Mouse (Mus musculus) gastrocnemius, postnatal 36 days (tissue): ENCODE data around the gene Lbhd1. TPM values are rescaled to one million over a fixed set of nuclear protein-coding genes. Genes with fewer than 3 reads are reported as not detected.
A peak's percentile ranks its signal among the peaks of the same experiment; 100 is the strongest.
"Not testable (repeated sequence)": the region's sequence is repeated elsewhere in the genome, so short reads cannot be mapped to it uniquely, and the experiment has no call there.

Experiments
- DNase-seq, 2 experiments: peaks; one replicate each; pipeline ENCODE4 v3.0.0; 2022
- intact Hi-C: fragments of 180-260 bp; cut with DNase I; formaldehyde crosslinking; loops from one replicate; pipeline ENCODE4 v1.15.1; 2025
- total RNA-seq, 2 experiments: library from RNA; stranded (reverse); gene quantifications; 2 replicates each; pipeline ENCODE4 v1.2.3; 2021

The Lbhd1 gene
- total RNA-seq, 2 experiments from 2014 or later = 3.5 TPM

GRCm38 (mm10) chr19:8870838-8871237 lies 12.7 kb upstream of the Lbhd1 start:
- DNase-seq = no peak
- intact Hi-C loops = no loop called here

- intact Hi-C loops = loop anchor here (2.0 kb wide), 1 partner anchor 57 kb away; the partner anchor contains the start of genes Eml3 and Rom1
- peak; percentile 93 to 96 for DNase-seq
These were observed 12.0 kb upstream of the Lbhd1 start, which contains the start of gene Ubxn1 for GRCm38 (mm10) chr19:8871267-8872186. Gene Ubxn1 (plus strand): TSS chr19:8871496.

GRCm38 (mm10) chr19:8872266-8872840 lies 11.2 kb upstream of the Lbhd1 start:
- intact Hi-C loops = loop anchor here (2.0 kb wide), 1 partner anchor 56 kb away; the partner anchor contains the start of genes Eml3 and Rom1

GRCm38 (mm10) chr19:8875031-8875430 lies 8.5 kb upstream of the Lbhd1 start:
- intact Hi-C loops = no loop called here
- DNase-seq = no peak

More at GRCm38 (mm10) chr19:8872266-8872840, 11.2 kb upstream of the Lbhd1 start:
- no peak for DNase-seq

DNA sequence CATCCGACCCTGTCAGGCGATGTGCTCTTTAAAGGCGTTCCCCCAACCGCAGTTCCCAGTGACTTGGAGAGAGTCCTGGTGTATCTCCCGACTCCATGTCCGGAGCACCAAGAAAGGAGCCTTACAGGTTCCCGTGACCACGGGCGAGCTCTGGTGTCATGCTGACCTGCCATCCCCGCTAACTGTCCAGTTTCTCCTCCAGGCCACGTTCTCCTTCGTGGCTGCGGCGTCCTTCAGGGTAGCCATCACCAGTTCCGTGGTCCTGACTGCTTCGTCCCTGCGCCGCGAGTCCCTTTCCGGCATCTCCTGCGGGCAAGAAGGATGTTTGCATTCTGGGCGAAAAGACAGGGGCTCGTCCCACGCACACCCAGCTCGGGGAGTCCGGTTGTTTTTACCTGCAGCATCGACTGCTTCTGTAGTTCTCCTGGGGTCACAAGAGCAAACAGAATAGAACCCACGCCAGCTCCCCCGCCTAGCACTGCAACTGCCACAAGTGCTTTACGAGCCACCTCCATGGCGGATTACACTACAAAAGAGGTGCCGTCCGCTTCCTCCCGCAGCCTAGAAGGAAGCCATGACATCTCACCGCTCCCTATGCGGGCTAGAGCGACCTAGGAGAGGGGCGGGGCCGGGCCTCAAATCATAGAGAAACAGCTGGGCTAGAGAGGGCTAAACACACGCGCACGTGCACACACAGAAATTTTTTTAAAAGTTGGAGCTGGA lies 3.1 kb upstream of the Lbhd1 start, which contains the start of gene Uqcc3:
Uqcc3 (minus strand) TSS at position 613 of the 723 bp plus-strand sequence.
- intact Hi-C loops = no loop called here
- DNase-seq = peak; percentile 83 to 84

DNA sequence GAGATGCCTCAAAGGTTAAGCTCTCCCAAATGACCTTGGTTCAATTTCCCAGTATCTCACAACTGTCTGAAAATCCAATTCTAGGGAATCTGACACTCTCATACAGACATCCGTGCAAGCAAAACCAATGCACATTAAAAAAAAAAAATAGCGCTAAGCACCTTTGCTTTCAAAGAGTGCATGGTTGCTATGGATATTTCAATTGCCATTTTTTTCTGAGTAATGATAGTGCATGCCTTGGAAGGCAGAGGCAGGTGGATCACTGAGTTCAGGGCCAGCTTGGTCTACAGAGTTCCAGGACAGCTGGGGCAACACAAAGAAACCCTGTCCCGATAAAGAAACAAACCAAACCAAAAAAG lies 2.5 kb upstream of the Lbhd1 start:
- DNase-seq = no peak
- intact Hi-C loops = no loop called here

DNA sequence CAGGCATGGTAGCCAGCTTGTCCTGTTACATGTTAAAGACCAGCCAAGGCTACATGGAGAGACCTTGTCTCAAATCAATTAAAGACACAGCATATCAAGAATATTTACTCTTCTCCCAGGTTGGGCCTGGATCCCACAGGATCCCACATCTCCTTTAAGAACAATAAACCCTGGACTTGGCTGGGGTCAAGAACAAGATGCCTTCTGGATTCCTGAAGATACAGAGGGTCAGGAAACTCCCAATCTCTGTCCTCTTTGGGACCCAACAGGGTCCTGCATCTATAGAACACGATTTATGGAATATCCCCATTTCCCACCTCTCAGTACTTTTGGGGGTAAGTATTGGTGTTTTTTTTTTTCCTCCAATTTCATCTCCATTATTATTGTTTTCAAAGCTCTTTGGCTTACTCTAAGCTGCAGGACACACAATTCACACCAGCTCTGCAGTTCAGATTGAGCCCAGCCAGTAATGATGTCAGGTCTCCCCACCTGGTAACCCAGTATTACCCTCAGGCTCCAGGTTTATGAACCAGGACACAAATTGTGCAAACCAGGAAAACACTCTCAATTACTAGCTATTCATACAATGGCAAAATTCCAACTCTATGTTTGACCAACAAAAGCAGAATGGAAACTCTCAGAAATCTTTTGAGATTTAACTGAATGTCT lies 3.5 kb downstream of the Lbhd1 start:
- intact Hi-C loops = no loop called here
- no peak for DNase-seq

GRCm38 (mm10) chr19:8887585-8888463 lies 4.3 kb downstream of the Lbhd1 start:
- DNase-seq = no peak
- intact Hi-C loops = no loop called here

GRCm38 (mm10) chr19:8888511-8889385 lies 5.2 kb downstream of the Lbhd1 start, which contains the start of the genes 1810009A15Rik and Gm49416:
Gene 1810009A15Rik (plus strand): TSS chr19:8888853.
Gene Gm49416 (plus strand): TSS chr19:8888926.
- DNase-seq = peak; percentile 86 to 93
- intact Hi-C loops = no loop called here

DNA sequence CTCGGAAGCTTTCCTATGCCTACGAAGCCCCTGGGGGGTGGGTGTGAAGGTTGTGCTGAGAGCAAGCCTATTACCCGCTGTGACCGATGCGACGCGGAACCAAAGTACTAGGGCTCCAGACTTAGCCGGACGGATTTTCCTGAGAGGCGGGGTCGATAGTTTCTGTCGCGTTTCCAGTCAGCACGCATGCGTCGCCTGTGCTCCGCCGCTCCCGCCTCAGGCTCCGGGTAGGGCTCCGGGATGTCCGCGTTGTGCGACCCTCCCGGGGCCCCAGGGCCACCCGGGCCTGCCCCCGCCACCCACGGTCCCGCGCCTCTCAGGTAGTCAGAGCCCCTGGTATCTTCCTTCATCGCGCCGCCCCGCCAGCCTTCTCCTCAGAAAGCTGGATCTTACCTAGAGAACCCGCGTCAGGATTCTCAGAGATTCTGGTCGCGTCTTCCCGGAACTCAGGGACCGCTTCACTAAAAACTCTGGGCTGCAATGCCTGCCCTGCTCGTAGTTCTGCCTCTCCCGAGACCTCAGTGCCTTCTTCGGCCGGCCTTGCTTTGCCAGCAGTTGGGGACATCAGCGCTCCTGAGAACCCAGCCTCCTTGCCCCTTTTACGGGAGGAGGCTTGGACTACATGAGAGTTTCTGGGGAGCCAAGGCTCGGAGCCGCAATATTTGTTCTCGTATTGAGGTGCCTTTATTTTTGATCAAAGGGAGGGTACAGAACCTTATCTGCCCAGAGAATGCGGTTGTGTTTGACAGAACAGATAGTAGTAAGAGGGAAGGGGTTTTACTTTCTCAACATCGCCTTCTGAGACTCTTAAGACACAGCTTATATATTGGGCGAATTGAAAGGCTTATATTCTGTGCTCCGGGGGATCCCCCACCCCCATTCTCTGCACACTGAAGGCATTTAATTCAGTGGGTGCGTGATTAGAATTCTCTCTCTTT lies 9.6 kb downstream of the Lbhd1 start, which contains the start of gene Ints5:
Ints5 (plus strand) TSS at position 177 of the 938 bp plus-strand sequence.
- intact Hi-C loops = loop anchor here (5.0 kb wide), 1 partner anchor 51 kb away; no protein-coding TSS in a partner anchor
- DNase-seq = peak; percentile 79 to 84

- no peak for DNase-seq
- intact Hi-C loops = no loop called here
These were observed 11.9 kb downstream of the Lbhd1 start for GRCm38 (mm10) chr19:8895397-8895960.

DNA sequence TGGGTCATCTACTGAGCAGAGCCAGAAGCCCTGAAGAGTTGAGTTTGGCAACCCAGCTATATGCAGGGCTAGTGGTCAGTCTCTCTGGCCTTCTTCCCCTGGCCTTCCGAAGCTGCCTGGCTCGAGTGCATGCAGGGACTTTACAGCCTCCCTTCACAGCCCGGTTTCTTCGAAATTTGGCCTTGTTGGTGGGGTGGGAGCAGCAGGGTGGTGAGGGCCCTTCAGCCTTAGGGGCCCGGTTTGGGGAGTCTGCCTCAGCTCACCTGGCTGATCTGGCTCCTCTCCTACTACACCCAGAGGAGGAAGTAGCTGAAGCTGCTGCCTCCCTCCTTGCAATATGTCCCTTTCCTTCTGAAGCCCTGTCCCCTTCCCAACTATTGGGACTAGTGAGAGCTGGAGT lies 12.7 kb downstream of the Lbhd1 start:
- DNase-seq, intact Hi-C loops: not testable (repeated sequence)

DNA sequence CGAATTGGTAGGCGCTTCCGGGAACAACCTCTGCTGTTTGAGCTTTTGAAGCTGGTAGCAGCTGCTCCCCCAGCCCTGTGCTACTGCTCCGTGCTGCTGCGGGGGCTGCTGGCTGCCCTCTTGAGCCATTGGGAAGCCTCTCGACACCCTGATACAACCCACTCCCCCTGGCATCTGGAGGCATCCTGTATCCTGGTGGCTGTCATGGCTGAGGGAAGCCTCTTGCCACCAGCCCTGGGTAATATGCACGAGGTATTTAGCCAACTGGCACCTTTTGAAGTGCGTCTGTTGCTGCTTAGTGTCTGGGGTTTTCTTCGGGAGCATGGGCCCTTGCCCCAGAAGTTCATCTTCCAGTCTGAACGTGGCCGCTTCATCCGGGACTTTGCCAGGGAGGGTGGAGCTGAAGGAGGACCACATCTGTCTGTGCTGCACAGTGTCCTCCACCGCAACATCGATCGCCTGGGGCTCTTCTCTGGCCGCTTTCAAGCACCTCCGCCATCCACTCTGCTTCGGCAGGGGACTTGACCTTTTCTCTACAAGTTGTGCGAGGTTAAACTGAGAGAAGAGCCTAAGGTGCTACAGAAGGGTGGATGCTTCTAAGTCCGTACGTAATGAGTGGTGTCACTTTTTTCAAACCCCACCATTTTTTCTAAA lies 13.8 kb downstream of the Lbhd1 start:
- intact Hi-C loops = not testable (repeated sequence)
- DNase-seq = peak; percentile 33 to 53

GRCm38 (mm10) chr19:8897865-8898495 lies 14.4 kb downstream of the Lbhd1 start, which contains the start of gene Ganab:
Gene Ganab (plus strand): TSS chr19:8898071.
- DNase-seq = peak; percentile 89 to 93
- intact Hi-C loops = no loop called here

DNA sequence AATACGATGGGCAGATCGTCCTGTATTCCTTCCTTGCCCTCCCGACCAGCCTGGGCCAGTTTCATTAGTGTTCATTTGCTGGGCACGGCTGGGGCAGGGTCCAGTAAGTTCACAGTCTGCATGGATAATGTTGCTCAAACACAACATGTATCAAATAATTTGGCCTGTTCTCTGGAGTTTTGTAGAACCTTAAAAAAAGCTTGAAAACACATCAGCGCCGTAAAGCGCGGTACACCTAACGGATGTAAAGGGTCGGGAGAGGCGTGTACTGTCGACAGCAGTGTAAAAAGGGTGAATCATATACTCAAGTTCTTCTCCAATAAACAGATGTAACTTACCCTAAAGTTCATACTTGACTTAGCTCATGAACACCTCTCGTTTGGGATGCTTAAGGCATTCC lies 15.0 kb downstream of the Lbhd1 start:
- DNase-seq = no peak
- intact Hi-C loops = no loop called here
